Mouse (Mus musculus): ENCODE measurements at regions not wholly inside any gene's neighbourhood (a gene's known extent, or its start where the extent isn't known, plus 50 kb on each side); places are given as distances from the start of the nearest gene placed in this dataset.

GRCm38 (mm10) chr3:53953801-53954200 lies 90.2 kb upstream of the Ufm1 start:
- no peaks in the 10 kb centered on the region for H3K9me3 ChIP-seq
- ATAC-seq (ENCODE audit: insufficient number of reproducible peaks, insufficient read depth, low FRiP score, low TSS enrichment, low read depth), result no peak
- 86% methylated on average over 2 of the region's 2 CpGs for WGBS
- H3K4me1 ChIP-seq, result no peaks in the 10 kb centered on the region
- H3K9ac ChIP-seq, result no peak overlapping the region
- H3K27me3 ChIP-seq, result no peaks in the 10 kb centered on the region
- no peak overlapping the region for H3K4me2 ChIP-seq
- no peak overlapping the region for H3K27ac ChIP-seq
- H3K36me3 ChIP-seq, result no peaks in the 10 kb centered on the region
- H3K4me3 ChIP-seq, result no peak overlapping the region

GRCm38 (mm10) chr3:53939684-53940189 lies 76.1 kb upstream of the Ufm1 start:
- ATAC-seq (ENCODE audit: insufficient number of reproducible peaks, insufficient read depth, low FRiP score, low TSS enrichment, low read depth), result no peak
- no peaks in the 10 kb centered on the region for H3K4me1 ChIP-seq
- no peaks in the 10 kb centered on the region for H3K9me3 ChIP-seq
- H3K27me3 ChIP-seq, result no peaks in the 10 kb centered on the region
- no peaks in the 10 kb centered on the region for H3K36me3 ChIP-seq
- WGBS, result 83% methylated on average over 3 of the region's 3 CpGs
- no peak overlapping the region for H3K27ac ChIP-seq
- no peak overlapping the region for H3K4me2 ChIP-seq
- no peak overlapping the region for H3K9ac ChIP-seq
- H3K4me3 ChIP-seq, result no peak overlapping the region

GRCm38 (mm10) chr3:53931745-53932144 lies 68.1 kb upstream of the Ufm1 start:
- no peaks in the 10 kb centered on the region for H3K4me1 ChIP-seq
- H3K9me3 ChIP-seq, result no peaks in the 10 kb centered on the region
- WGBS, result 79% methylated on average over 6 of the region's 6 CpGs
- no peaks in the 10 kb centered on the region for H3K27me3 ChIP-seq
- no peak overlapping the region for H3K27ac ChIP-seq
- no peak overlapping the region for H3K9ac ChIP-seq
- no peak for ATAC-seq (ENCODE audit: insufficient number of reproducible peaks, insufficient read depth, low FRiP score, low TSS enrichment, low read depth)
- H3K4me2 ChIP-seq, result no peak overlapping the region
- H3K4me3 ChIP-seq, result no peak overlapping the region
- no peaks in the 10 kb centered on the region for H3K36me3 ChIP-seq

GRCm38 (mm10) chr3:53919941-53920340 lies 56.3 kb upstream of the Ufm1 start:
- H3K4me3 ChIP-seq, result no peak overlapping the region
- WGBS, result 86% methylated on average over 2 of the region's 2 CpGs

GRCm38 (mm10) chr3:53919541-53919940 lies 55.9 kb upstream of the Ufm1 start:
- no peak overlapping the region for H3K4me3 ChIP-seq
- no peak for ATAC-seq (ENCODE audit: insufficient number of reproducible peaks, insufficient read depth, low FRiP score, low TSS enrichment, low read depth)
- WGBS, result 79% methylated on average over 3 of the region's 3 CpGs

More at GRCm38 (mm10) chr3:53919941-53920340, 56.3 kb upstream of the Ufm1 start:
- H3K4me1 ChIP-seq, result no peaks in the 10 kb centered on the region
- no peak overlapping the region for H3K4me2 ChIP-seq
- no peaks in the 10 kb centered on the region for H3K9me3 ChIP-seq
- H3K36me3 ChIP-seq, result no peaks in the 10 kb centered on the region
- no peak for ATAC-seq (ENCODE audit: insufficient number of reproducible peaks, insufficient read depth, low FRiP score, low TSS enrichment, low read depth)
- no peaks in the 10 kb centered on the region for H3K27me3 ChIP-seq
- H3K9ac ChIP-seq, result no peak overlapping the region
- H3K27ac ChIP-seq, result no peak overlapping the region

GRCm38 (mm10) chr3:53917960-53918359 lies 54.3 kb upstream of the Ufm1 start:
- H3K27ac ChIP-seq, result no peak overlapping the region
- 72% methylated on average over 3 of the region's 3 CpGs for WGBS
- no peaks in the 10 kb centered on the region for H3K27me3 ChIP-seq
- H3K4me3 ChIP-seq, result no peak overlapping the region
- no peak overlapping the region for H3K4me2 ChIP-seq
- no peaks in the 10 kb centered on the region for H3K9me3 ChIP-seq
- H3K36me3 ChIP-seq, result no peaks in the 10 kb centered on the region
- H3K9ac ChIP-seq, result no peak overlapping the region
- no peak for ATAC-seq (ENCODE audit: insufficient number of reproducible peaks, insufficient read depth, low FRiP score, low TSS enrichment, low read depth)
- H3K4me1 ChIP-seq, result no peaks in the 10 kb centered on the region

More at GRCm38 (mm10) chr3:53919541-53919940, 55.9 kb upstream of the Ufm1 start:
- Histone ChIP-seq H3K4me2 (no peak overlapping the region), H3K9me3 (no peaks in the 10 kb centered on the region), H3K9ac (no peak overlapping the region), H3K27ac (no peak overlapping the region), H3K27me3 (no peaks in the 10 kb centered on the region), H3K36me3 (no peaks in the 10 kb centered on the region), H3K4me1 (no peaks in the 10 kb centered on the region)

GRCm38 (mm10) chr3:53913984-53914669 lies 50.5 kb upstream of the Ufm1 start:
- 90% methylated on average over 3 of the region's 3 CpGs for WGBS
- Histone ChIP-seq H3K4me2 (no peak overlapping the region), H3K4me3 (no peak overlapping the region), H3K4me1 (no peaks in the 10 kb centered on the region), H3K9ac (no peak overlapping the region), H3K9me3 (no peaks in the 10 kb centered on the region), H3K36me3 (no peaks in the 10 kb centered on the region), H3K27me3 (no peaks in the 10 kb centered on the region), H3K27ac (no peak overlapping the region)
- ATAC-seq (ENCODE audit: insufficient number of reproducible peaks, insufficient read depth, low FRiP score, low TSS enrichment, low read depth), result no peak
